Mouse (Mus musculus) neural tube, embryonic 14.5 days (tissue): ENCODE measurements around the gene Serinc5. TPM values are rescaled to one million over a fixed set of nuclear protein-coding genes. Genes with fewer than 3 reads are reported as not detected.

Source experiments
- ATAC-seq: fragments of 200-750 bp; cut with Nextera tagmentation; 2 replicates; pipeline ENCODE4 v1.8.0; 2017; ENCODE audit warnings: low read depth, mild to moderate bottlenecking, moderate TSS enrichment, moderate library complexity
- H3K27ac ChIP-seq: fragments of 300-500 bp; sonication (generic); 2 replicates; pipeline ENCODE4 v1.5.1; 2014; ENCODE audit warnings: low read depth, mild to moderate bottlenecking, control low read depth, low read length, moderate library complexity, mixed read lengths
- H3K27me3 ChIP-seq: fragments of 300-500 bp; sonication (generic); 2 replicates; pipeline ENCODE4 v1.6.1; 2014; ENCODE audit warnings: low read length; ENCODE audit not compliant: control insufficient read depth, insufficient read depth
- H3K36me3 ChIP-seq: fragments of 300-500 bp; sonication (generic); 2 replicates; pipeline ENCODE4 v1.6.1; 2014; ENCODE audit warnings: low read length, mixed read lengths; ENCODE audit not compliant: control insufficient read depth, insufficient read depth
- H3K4me1 ChIP-seq: fragments of 300-500 bp; sonication (generic); 2 replicates; pipeline ENCODE4 v1.6.1; 2014; ENCODE audit warnings: low read length; ENCODE audit not compliant: control insufficient read depth, insufficient read depth
- H3K4me2 ChIP-seq: fragments of 300-500 bp; sonication (generic); 2 replicates; pipeline ENCODE4 v1.6.1; 2014; ENCODE audit warnings: mild to moderate bottlenecking, low read depth, low read length, control low read depth
- H3K4me3 ChIP-seq: fragments of 300-500 bp; sonication (generic); 2 replicates; pipeline ENCODE4 v1.5.1; 2014; ENCODE audit warnings: low read depth, low read length, control low read depth, mixed read lengths
- H3K9ac ChIP-seq: fragments of 300-500 bp; sonication (generic); replicated peaks from 2 replicates; pipeline ENCODE4 v1.6.1; 2014; ENCODE audit warnings: low read depth, mild to moderate bottlenecking, control low read depth, low read length, mixed read lengths
- H3K9me3 ChIP-seq: fragments of 300-500 bp; sonication (generic); 2 replicates; pipeline ENCODE4 v1.6.1; 2016; ENCODE audit warnings: low read length; ENCODE audit not compliant: control insufficient read depth
- WGBS: fragments of 180-500 bp; shearing (Covaris S2); extraction: QIAGEN DNeasy Blood & Tissue Kit; methylation state at CpG from one replicate; pipeline ENCODE4 v1.1.7; 2014; 5-methylcytosine and 5-hydroxymethylcytosine counted together
- polyA plus RNA-seq: library from polyadenylated mRNA; unstranded; fragments of >200 nt; fragmentation: Nextera tagmentation; extraction: Ambion mirVana; gene quantifications from 2 replicates; pipeline ENCODE4 v1.2.1, GENCODE M21; 2014

Gene Serinc5
- polyA plus RNA-seq, 1 experiment from 2014 or later: 16.7 TPM

- no peak overlapping the region; the same call in 1 of the 2 replicates for H3K27ac ChIP-seq
- H3K9me3 ChIP-seq: no peaks in the 10 kb centered on the region
- ATAC-seq: peak; percentile 82
- no peak overlapping the region for H3K4me2 ChIP-seq
- H3K4me1 ChIP-seq: no peaks in the 10 kb centered on the region
- no peak overlapping the region for H3K9ac ChIP-seq
- no peaks in the 10 kb centered on the region for H3K36me3 ChIP-seq
- no peaks in the 10 kb centered on the region for H3K27me3 ChIP-seq
- H3K4me3 ChIP-seq: no peak overlapping the region
- WGBS: 61% methylated on average over 21 of the region's 21 CpGs
These were observed 141.1 kb downstream of the Serinc5 start for GRCm38 (mm10) chr13:92751726-92752565.

DNA sequence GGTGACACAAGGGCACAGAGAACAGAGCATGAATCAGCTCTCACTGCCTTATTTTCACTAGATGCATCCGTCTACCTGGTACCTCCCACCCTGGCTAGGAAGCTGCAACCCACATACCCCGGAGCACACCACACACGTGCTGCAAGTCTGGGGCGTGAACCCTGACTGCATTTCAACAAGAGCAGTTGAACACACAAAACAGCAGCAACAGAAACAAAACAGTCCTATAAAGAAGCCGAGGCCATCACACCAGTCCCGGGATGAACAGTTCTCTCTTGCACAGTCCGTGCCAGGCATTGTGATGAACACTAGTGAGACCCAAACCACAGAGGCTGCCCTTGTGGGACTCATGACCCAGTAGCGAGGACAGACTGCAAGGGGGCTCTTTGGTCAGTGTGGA, 142.8 kb downstream of the Serinc5 start:
- Histone ChIP-seq H3K9ac (no peak overlapping the region), H3K9me3 (no peaks in the 10 kb centered on the region), H3K27ac (no peak overlapping the region), H3K4me2 (no peak overlapping the region), H3K27me3 (no peaks in the 10 kb centered on the region), H3K36me3 (no peaks in the 10 kb centered on the region), H3K4me1 (no peaks in the 10 kb centered on the region), H3K4me3 (no peak overlapping the region)
- 89% methylated on average over 8 of the region's 8 CpGs for WGBS
- ATAC-seq: no peak

DNA sequence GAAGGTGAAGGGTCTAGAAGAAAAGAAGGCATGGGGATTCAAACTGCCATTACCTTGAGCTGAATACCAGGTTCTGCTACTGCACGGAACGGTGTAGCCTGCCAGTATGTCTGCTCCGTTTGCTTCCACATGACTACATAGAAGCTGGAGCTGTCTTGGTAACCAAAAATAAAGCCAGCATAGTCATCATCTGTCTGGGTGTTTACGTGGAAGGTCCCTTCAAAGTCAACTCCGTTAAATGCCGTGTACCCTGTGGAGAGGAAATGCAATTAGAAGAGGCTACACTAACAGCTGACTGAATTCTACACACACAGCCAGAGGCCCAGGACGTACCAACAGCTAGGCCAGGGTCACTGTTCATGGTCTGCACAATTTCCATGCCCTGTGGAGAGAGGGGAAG, 144.1 kb downstream of the Serinc5 start:
- Histone ChIP-seq H3K4me1 (no peaks in the 10 kb centered on the region), H3K27me3 (no peaks in the 10 kb centered on the region), H3K36me3 (no peaks in the 10 kb centered on the region), H3K4me3 (no peak overlapping the region), H3K4me2 (no peak overlapping the region), H3K9me3 (no peaks in the 10 kb centered on the region), H3K27ac (no peak overlapping the region), H3K9ac (no peak overlapping the region)
- no peak for ATAC-seq
- 49% methylated on average over 7 of the region's 7 CpGs for WGBS

DNA sequence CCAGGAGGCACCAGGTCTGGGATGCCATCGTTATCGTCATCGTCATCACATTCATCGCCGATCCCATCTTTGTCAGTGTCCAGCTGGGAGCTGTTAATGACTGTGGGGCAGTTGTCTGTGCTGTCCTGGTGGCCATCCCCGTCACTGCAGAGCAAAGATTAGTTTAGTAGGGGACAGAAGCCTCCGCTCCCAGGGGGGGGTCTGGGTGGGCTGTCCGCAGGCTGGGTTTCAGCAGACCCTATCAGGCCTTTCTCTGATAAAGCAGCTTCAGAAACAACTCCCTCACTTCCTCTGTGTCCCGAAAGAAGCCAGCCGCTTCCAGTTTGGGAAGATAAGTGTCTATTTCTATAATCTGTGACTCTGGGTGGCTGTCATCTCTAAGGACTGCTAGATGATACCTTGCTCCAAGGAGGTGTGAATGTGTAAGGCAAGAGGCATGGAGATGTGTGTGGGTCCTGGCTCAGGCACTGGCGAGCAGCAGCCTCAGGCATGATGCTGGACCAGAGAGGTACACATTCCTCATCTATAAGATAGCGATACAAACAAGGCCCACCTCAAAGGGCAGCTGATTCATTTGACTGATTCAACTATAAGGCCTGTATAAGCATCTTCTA, 147.2 kb downstream of the Serinc5 start:
- Histone ChIP-seq H3K4me2 (no peak overlapping the region), H3K9me3 (no peaks in the 10 kb centered on the region), H3K4me3 (no peak overlapping the region), H3K4me1 (no peaks in the 10 kb centered on the region), H3K27me3 (no peaks in the 10 kb centered on the region), H3K36me3 (no peaks in the 10 kb centered on the region), H3K27ac (no peak overlapping the region), H3K9ac (no peak overlapping the region)
- 87% methylated on average over 12 of the region's 12 CpGs for WGBS
- no peak for ATAC-seq

DNA sequence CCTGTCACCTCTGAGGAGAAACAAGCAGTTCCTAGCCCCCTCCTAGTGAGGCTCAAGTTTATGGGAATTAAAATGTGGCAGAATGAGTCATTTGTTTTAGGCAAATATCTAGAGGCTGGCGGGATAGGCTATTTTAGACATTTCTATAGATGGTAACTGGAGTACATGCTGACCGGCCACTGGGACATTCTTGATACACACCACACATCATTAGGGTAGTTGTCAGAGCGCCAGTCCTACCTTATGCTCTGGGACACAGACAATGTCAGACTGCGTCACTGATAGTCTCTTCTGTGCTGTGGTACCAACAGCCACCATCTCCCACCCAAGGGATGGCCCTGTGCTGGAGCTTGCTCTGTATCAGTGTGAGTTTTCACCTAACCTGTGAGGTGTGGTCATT, 148.2 kb downstream of the Serinc5 start:
- WGBS: 92% methylated on average over 4 of the region's 4 CpGs
- Histone ChIP-seq H3K4me1 (no peaks in the 10 kb centered on the region), H3K9ac (no peak overlapping the region), H3K27ac (no peak overlapping the region), H3K36me3 (no peaks in the 10 kb centered on the region), H3K4me3 (no peak overlapping the region), H3K9me3 (no peaks in the 10 kb centered on the region), H3K4me2 (no peak overlapping the region), H3K27me3 (no peaks in the 10 kb centered on the region)
- no peak for ATAC-seq

- no peak for ATAC-seq
- no peaks in the 10 kb centered on the region for H3K9me3 ChIP-seq
These were observed 149.6 kb downstream of the Serinc5 start for GRCm38 (mm10) chr13:92760519-92760918.

More at GRCm38 (mm10) chr13:92760519-92760918, 149.6 kb downstream of the Serinc5 start:
- Histone ChIP-seq H3K4me2 (no peak overlapping the region), H3K4me1 (no peaks in the 10 kb centered on the region), H3K27me3 (no peaks in the 10 kb centered on the region), H3K9ac (no peak overlapping the region), H3K36me3 (no peaks in the 10 kb centered on the region), H3K4me3 (no peak overlapping the region), H3K27ac (no peak overlapping the region)
- 90% methylated on average over 6 of the region's 6 CpGs for WGBS

Other genes with a start within 250 kb of the Serinc5 start
- gene Ankrd34b, start 185.2 kb upstream of the Serinc5 start, polyA plus RNA-seq: 2.5 and 4.6 TPM in 2 replicates
- 0.22 and 0.47 TPM in 2 replicates for gene Fam151b, start 127.1 kb upstream of the Serinc5 start, polyA plus RNA-seq
- 13.7 and 16.8 TPM in 2 replicates for gene Zfyve16, start 80.2 kb upstream of the Serinc5 start, polyA plus RNA-seq
- gene Spz1, start 34.9 kb upstream of the Serinc5 start, polyA plus RNA-seq: not detected in 2 replicates
- 1.4 and 2.3 TPM in 2 replicates for gene Thbs4, start 183.7 kb downstream of the Serinc5 start, polyA plus RNA-seq
- 6.9 and 9.0 TPM in 2 replicates for gene Mtx3, start 233.7 kb downstream of the Serinc5 start, polyA plus RNA-seq